Mouse (Mus musculus) C2C12 (cell line): ENCODE data around the gene Mphosph9.

ENCODE experiments used
- CEBPB ChIP-seq: IDR thresholded peaks from one replicate; pipeline ENCODE4 v1.6.1; 2011; ENCODE audit warnings: low read depth, mild to moderate bottlenecking, control low read depth, moderate library complexity
- CTCF ChIP-seq: IDR thresholded peaks from one replicate; pipeline ENCODE4 v1.5.1; 2011; ENCODE audit not compliant: control insufficient read depth, insufficient read depth, insufficient read length
- FOSL1 ChIP-seq: IDR thresholded peaks from one replicate; pipeline ENCODE4 v1.8.0; 2011; ENCODE audit warnings: mild to moderate bottlenecking, low read length; ENCODE audit not compliant: poor library complexity, insufficient read depth, severe bottlenecking
- MYOD1 ChIP-seq: IDR thresholded peaks from one replicate; pipeline ENCODE4 v1.6.1; 2011; ENCODE audit warnings: low read depth; ENCODE audit not compliant: control insufficient read depth, insufficient read length

- TF ChIP-seq CTCF (no peak), MYOD1 (no peak), CEBPB (no peak), FOSL1 (no peak)
These were observed 9.3 kb upstream of the Mphosph9 start for GRCm38 (mm10) chr5:124337103-124337502.
